Mouse (Mus musculus) layer of hippocampus, postnatal 10 days (tissue): Measurements from ENCODE around the gene Mtap. TPM values are rescaled to one million over a fixed set of nuclear protein-coding genes. Genes with fewer than 3 reads are reported as not detected.
A peak's percentile ranks its signal among the peaks of the same experiment; 100 is the strongest.

Experiments
- DNase-seq, 2 experiments: peaks; one replicate each; pipeline ENCODE4 v3.0.0; 2021; ENCODE audit warnings: low spot score in 2 of 2
- total RNA-seq, 2 experiments: library from RNA; stranded (reverse); gene quantifications; 2 replicates each; pipeline ENCODE4 v1.2.3; 2021

The Mtap gene
- total RNA-seq, 2 experiments from 2014 or later = 11.1 to 12.0 TPM

- DNase-seq = no peak
Observed at GRCm38 (mm10) chr4:89136356-89136755, 566 bp upstream of the Mtap start.

DNA sequence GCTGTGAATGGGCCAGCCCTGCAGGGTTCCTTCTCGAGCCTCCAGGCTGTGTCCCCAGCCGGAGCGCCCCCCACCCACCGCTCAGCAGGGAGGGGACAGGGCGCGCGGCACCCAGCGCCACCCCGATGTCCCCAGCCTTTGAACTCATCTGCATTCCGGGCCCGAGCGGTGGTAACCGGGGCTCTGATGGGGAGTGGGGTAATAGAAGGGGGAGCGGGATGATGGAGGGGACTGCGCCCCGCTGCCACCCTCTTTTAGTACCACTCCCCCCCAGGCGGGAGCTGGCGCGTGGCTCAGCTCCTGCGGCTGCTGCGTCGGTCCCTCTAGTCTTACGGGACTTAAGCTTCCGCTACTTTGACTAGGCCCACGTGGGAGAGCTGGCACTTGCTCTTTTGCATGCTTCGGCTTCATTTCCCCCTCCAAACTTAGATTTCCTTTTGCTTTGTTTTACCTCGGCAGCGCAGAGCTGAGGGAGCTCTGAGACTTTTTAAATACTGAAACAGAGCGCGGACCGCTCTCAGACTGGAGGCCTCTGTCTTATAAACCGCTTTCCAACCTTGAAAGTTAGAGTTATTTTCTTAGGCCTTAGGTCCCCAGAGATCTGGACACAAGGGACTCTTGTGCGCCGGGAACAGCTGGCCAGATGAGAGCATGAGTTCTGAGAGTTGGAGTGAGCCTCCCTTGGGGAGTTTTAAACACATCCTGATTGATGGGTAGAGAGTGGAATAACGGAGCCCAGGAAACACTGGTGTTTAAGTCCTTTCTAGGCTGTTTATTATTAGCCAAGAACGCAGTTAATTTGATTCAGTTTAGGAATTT, 829 bp downstream of the Mtap start:
- no peak for DNase-seq

GRCm38 (mm10) chr4:89138361-89138651, 1.4 kb downstream of the Mtap start:
- no peak for DNase-seq

DNA sequence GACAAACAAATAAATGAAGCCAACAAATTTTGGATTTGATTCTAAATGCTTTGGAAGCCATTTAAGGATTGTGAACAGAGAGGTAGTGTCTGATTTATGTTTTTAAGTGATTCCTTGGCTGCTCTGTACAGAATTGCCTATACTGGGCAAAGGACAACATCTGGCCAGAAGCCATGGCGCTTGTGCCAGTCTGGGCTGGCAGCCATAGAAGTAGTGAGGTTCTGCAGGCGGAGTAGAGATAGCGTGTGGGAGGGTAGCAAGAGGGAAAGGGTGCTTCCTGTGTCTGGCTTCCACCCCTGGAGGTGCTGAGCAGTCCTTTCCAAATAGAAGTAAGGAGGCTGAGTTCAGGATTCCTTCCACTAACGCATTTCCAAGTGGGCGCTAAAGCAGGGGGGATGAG, 3.9 kb downstream of the Mtap start:
- peak; percentile 61 to 67 for DNase-seq

GRCm38 (mm10) chr4:89145409-89145808, 8.5 kb downstream of the Mtap start:
- peak; percentile 81 to 83 for DNase-seq

DNA sequence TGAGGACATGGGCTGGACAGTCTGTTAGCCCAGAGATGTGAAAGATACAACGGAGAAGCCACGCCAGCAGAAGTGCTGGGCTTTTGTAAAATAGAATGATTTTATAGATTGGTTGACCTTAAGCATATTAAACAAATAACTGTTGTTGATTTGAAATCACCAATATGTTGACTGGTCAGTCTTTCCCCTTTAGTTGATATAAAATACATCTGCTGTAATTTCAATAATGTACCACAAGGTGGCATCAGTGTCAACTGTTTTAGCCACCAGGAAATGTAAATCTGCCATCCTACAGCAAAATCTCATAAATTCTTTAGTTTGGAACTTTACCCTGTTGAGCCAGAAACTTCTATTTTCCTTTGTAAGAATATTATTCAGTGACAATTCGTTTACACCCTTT, 9.4 kb downstream of the Mtap start:
- DNase-seq = no peak

GRCm38 (mm10) chr4:89149261-89149660, 12.3 kb downstream of the Mtap start:
- no peak for DNase-seq

GRCm38 (mm10) chr4:89161389-89161788, 24.5 kb downstream of the Mtap start:
- DNase-seq = no peak

DNA sequence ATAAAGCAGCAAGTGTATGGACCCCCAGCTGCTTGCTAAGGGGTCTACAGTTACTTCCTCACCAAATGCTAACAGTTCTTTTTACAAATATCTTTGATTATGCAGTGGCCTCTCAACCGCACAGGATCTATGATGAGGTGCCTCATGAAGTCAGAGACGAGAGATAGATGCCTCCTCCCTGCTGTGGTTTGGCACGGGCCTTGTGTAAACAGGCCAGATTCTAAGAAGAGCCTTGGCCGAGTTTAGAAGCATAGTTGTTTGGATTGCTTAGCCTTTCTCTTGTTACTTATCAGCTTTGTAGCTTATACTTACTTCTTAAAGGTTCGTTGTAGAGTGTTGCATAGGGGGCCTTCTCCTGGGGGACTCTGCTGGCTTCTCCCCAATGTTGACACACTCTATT, 25.6 kb downstream of the Mtap start:
- DNase-seq = no peak

DNA sequence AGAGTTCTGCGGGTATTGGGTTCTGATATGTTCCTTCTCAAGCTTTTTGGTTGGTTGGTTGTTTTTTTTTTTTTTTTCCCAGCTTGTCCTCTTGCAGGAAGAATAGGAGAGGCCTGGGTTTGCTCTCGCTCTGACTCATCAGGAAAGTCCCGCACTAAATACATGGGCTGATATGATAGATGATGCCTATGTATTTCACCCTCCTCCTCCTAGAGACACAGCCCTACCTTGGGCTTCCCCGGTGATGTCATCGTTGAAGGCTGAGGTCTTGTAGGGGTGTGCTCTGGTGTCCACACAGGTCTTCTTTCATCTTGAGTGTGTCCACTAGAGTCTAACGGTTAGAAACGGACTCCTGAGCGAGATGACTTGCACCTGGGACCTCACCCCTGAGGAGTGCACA, 26.7 kb downstream of the Mtap start:
- DNase-seq = no peak

GRCm38 (mm10) chr4:89164681-89165080, 27.8 kb downstream of the Mtap start:
- no peak for DNase-seq

DNA sequence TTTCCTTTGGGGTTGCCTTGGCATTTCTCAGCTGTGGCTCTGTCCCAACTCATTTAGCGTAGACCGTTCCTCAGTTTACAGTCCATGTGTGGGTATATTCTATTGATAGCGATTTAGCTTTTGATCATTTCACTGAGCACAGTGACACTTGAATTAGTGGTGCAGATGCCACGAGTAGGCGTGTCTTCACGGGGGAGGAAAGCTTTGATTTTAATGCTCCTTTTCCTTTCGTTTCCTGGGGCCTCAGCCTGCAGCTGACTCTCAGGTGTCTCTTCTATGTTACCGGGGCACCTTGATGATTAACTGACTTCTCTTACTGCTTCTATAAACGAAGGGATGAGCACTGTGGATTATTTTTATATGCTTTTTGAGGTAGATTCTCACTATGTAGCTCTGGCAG, 32.0 kb downstream of the Mtap start:
- no peak for DNase-seq

DNA sequence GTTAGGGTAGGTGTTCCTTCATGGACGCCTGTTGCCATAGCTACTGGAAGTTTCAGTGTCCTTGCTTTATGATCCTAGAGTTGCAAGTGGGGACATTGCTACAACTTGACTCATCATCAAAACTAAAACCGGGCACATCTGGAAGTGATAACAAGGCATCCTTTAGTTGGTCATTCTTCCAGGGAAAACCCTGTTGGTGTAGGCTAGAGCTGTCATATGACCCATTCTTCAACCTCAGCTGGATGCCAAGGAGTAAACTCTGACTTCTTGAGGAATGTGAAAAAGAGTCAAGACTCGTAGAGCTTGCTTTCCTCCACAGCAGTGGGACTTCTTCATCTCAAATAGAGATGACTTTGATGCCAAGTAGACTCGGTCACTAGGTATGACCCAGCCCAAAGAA, 32.8 kb downstream of the Mtap start:
- DNase-seq = no peak

- no peak for DNase-seq
Observed at GRCm38 (mm10) chr4:89170931-89171330, 34.0 kb downstream of the Mtap start.

- DNase-seq = no peak
Observed at GRCm38 (mm10) chr4:89172873-89173605, 36.1 kb downstream of the Mtap start.

DNA sequence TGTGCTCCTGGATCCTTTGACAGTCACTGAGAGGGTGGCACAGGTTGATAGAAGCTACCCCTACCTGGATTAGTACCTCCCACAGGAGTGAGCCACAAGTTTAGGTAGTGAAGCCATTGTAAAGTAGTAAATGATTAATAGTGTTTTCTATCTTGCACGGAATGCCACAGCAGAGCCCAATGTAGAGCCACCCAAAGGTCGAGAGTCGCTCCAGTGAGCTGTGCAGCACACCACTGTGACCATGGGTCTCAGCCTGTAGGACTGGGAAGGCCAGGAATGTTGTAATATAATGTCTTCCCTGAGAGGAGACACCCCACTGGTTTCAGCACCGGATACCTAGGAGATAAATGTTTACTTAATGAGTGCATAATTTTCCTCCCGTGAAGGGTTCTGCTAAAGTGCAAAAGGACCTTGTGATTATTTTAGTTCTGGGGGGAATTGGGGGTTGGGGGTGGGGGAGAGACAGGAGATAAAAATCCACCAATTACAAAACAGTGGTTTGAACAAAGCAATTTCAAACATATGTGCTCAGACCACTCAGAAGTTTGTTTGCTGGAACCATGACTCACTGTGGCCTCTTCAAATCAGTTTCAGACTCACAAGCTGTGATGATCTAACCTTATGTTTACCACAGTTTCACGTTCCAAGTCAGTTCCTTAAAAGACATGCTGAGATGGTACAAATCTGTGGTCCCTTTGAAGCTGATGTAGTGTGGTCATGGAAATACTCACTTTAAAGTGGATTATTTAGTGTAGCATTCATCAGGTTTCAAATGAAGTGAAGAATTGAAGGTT, 40.8 kb downstream of the Mtap start:
- no peak for DNase-seq

GRCm38 (mm10) chr4:89180121-89180520, 43.2 kb downstream of the Mtap start:
- DNase-seq = no peak

DNA sequence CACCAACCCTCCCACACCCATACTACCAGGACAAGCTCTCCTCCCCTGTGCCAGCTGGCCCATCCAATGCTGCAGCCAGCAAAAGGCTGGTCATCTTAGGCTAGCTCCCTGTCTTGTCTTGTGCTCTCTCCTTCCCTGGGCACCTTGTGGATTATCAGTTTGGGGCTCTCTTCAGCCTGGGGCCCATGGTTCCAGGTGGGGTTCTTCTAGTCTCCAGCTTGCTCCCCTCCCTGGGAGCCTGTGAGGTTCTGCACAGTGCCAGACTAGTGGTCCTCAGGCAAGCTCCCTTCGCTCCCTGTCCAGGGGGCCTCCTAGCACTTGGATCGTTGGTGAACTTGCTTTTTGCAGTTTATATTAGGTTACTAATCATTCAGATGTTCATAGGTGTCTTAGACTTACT, 44.7 kb downstream of the Mtap start:
- DNase-seq = no peak

- no peak for DNase-seq
Observed at GRCm38 (mm10) chr4:89182486-89182885, 45.6 kb downstream of the Mtap start.

GRCm38 (mm10) chr4:89195481-89195880, 58.6 kb downstream of the Mtap start:
- DNase-seq = no peak

DNA sequence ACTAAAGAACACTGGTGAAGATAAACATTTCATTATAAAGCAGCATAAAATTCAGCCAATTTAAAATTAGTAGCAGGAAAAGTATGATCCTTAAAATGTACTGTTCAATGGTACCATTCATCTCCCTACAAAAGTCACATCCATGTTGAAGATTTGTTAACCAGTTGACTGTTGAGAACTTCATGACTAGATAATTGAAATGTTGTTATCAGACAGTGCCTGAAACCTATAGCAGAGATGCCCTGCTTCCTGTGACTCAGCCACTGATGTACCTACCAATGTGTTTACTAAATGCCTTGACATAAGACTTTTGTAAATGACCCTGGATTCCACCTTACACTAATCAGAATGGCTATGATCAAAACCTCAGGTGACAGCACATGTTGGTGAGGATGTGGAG, 60.2 kb downstream of the Mtap start:
- DNase-seq = no peak

DNA sequence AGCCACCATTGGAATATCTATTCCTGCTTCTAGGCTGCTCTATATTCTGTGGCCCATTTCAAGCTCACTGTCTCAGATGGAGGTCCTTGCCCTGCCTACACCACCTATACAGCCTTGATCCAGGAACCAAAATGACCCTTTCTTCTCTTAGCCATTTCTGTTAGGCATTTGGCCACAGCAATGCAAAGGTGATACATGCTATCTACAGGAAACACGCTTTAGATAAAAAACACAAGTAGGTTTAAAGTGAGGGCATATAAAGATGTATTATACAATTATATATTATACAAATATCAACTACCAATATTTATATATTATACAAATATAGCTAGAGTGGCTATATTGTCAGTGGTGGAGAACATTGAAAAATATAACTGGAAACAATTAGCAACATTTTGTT, 63.9 kb downstream of the Mtap start:
- no peak for DNase-seq
